Mouse (Mus musculus): ENCODE measurements around the gene Sptan1. TPM values are rescaled to one million over a fixed set of nuclear protein-coding genes. Genes with fewer than 3 reads are reported as not detected.

The Sptan1 gene
- polyA plus RNA-seq, 2 experiments = 14.5 to 21.1 TPM

DNA sequence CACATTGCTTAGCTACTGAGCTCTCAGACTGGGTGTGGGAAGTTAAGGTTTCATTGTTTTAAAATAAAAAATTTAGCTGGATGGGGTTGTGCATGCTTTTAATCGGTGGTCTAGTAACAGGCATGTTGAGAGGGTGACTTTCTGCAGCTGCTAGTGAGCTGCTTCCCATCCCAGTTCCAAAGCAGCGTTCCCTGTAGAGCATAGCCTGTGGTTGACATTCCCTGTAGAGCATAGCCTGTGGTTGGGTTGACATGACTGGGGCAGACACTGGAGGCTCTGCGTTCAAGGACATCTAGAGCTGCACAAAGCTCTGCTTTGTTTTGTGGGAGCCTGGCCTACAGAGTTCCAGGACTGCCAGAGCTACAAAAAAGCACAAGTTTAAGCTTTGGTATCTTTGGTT lies 107.9 kb downstream of the Sptan1 start:
- H3K4me3 ChIP-seq (ENCODE audit: insufficient read depth in 1 of 2, low read depth in 2 of 2, low read length in 2 of 2) = no peak overlapping the region
- TF ChIP-seq EP300 (IDR thresholded peaks at IDR 0.05; ENCODE audit: low read depth) (no peak), CTCF (IDR thresholded peaks at IDR 0.05; ENCODE audit: low read depth) (no peak)
- H3K4me2 ChIP-seq (ENCODE audit: low read depth) = no peak overlapping the region
- H3K4me1 ChIP-seq (replicated peaks; ENCODE audit: control insufficient read depth in 2 of 2, insufficient read depth in 2 of 2, low read length in 1 of 2) = peaks cover 1 to 3% of the 10 kb centered on the region in 2 experiments; a peak in 2 of 4 replicates
- H3K27me3 ChIP-seq (ENCODE audit: control insufficient read depth, insufficient read depth, low read length) = no peaks in the 10 kb centered on the region
- H3K9me3 ChIP-seq (ENCODE audit: control insufficient read depth, low read length) = no peaks in the 10 kb centered on the region
- H3K9ac ChIP-seq (replicated peaks) = no peak overlapping the region
- 71% methylated on average over 3 of the region's 3 CpGs for WGBS (ENCODE audit: insufficient replicate concordance)
- no peak overlapping the region for H3K27ac ChIP-seq
- no peak for DNase-seq (ENCODE audit: low read depth in 3 of 3, low spot score in 3 of 3)
- H3K36me3 ChIP-seq (replicated peaks; ENCODE audit: control insufficient read depth, insufficient read depth, low read depth) = peaks cover 27% of the 10 kb centered on the region
- no peak for ATAC-seq (ENCODE audit: insufficient read depth)

DNA sequence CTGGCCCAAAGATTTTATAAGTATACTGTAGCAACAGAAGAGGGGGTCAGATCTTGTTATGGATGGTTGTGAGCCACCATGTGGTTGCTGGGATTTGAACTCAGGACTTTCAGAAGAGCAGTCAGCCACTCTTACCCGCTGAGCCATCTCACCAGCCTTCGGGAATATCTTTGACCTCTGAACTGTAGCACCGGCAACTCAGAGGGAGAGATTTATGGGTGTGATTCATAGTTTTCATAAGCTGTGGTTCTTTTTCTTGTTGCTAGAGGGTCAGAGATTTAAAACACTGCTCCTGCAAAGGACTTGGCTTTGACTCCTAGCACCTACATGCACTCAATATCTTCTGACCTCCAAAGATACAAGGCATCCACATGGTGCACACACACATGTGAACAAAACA lies 110.3 kb downstream of the Sptan1 start:
- Histone ChIP-seq H3K9ac (replicated peaks) (no peak overlapping the region), H3K36me3 (replicated peaks; ENCODE audit: control insufficient read depth, insufficient read depth, low read depth) (peaks cover 4% of the 10 kb centered on the region), H3K27ac (no peak overlapping the region), H3K9me3 (ENCODE audit: control insufficient read depth, low read length) (no peaks in the 10 kb centered on the region), H3K4me2 (ENCODE audit: low read depth) (no peak overlapping the region), H3K4me3 (ENCODE audit: insufficient read depth in 1 of 2, low read depth in 2 of 2, low read length in 2 of 2) (no peak overlapping the region), H3K27me3 (ENCODE audit: control insufficient read depth, insufficient read depth, low read length) (no peaks in the 10 kb centered on the region), H3K4me1 (replicated peaks; ENCODE audit: control insufficient read depth in 2 of 2, insufficient read depth in 2 of 2, low read length in 1 of 2) (peaks cover 4 to 6% of the 10 kb centered on the region in 2 experiments; a peak in 2 of 4 replicates)
- WGBS (ENCODE audit: insufficient replicate concordance) = 66% methylated on average over 3 of the region's 3 CpGs
- no peak for ATAC-seq (ENCODE audit: insufficient read depth)
- TF ChIP-seq CTCF (IDR thresholded peaks at IDR 0.05; ENCODE audit: low read depth) = no peak
- no peak for TF ChIP-seq EP300 (IDR thresholded peaks at IDR 0.05; ENCODE audit: low read depth)
- DNase-seq (ENCODE audit: low read depth in 3 of 3, low spot score in 3 of 3) = no peak

DNA sequence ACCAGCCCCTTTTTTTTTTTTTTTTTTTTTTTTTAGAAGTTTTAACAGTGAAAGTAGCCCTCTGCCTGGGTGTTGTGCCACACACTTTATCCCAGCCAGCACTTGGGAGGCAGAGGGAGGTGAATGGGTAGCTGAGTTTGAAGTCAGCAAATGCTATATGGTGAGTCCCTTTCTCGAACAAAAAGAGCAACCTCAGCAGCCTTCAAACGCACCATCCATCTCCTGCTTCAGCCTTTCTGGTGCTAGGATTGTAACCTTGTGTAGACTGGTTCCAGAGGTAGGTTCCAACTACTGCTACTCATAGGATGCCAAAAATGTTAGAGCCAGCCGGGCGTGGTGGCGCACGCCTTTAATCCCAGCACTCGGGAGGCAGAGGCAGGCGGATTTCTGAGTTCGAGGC lies 111.1 kb downstream of the Sptan1 start:
- Histone ChIP-seq H3K27ac (no peak overlapping the region), H3K4me3 (ENCODE audit: insufficient read depth in 1 of 2, low read depth in 2 of 2, low read length in 2 of 2) (no peak overlapping the region), H3K9ac (replicated peaks) (no peak overlapping the region), H3K4me1 (replicated peaks; ENCODE audit: control insufficient read depth in 2 of 2, insufficient read depth in 2 of 2, low read length in 1 of 2) (peaks cover 4 to 6% of the 10 kb centered on the region in 2 experiments; a peak in 2 of 4 replicates), H3K4me2 (ENCODE audit: low read depth) (no peak overlapping the region), H3K27me3 (ENCODE audit: control insufficient read depth, insufficient read depth, low read length) (no peaks in the 10 kb centered on the region), H3K36me3 (replicated peaks; ENCODE audit: control insufficient read depth, insufficient read depth, low read depth) (peaks cover 3% of the 10 kb centered on the region), H3K9me3 (ENCODE audit: control insufficient read depth, low read length) (no peaks in the 10 kb centered on the region)
- DNase-seq (ENCODE audit: low read depth in 3 of 3, low spot score in 3 of 3) (no peak), ATAC-seq (ENCODE audit: insufficient read depth) (no peak)
- TF ChIP-seq EP300 (IDR thresholded peaks at IDR 0.05; ENCODE audit: low read depth) (no peak), CTCF (IDR thresholded peaks at IDR 0.05; ENCODE audit: low read depth) (no peak)
- WGBS (ENCODE audit: insufficient replicate concordance) = 79% methylated on average over 7 of the region's 9 CpGs

DNA sequence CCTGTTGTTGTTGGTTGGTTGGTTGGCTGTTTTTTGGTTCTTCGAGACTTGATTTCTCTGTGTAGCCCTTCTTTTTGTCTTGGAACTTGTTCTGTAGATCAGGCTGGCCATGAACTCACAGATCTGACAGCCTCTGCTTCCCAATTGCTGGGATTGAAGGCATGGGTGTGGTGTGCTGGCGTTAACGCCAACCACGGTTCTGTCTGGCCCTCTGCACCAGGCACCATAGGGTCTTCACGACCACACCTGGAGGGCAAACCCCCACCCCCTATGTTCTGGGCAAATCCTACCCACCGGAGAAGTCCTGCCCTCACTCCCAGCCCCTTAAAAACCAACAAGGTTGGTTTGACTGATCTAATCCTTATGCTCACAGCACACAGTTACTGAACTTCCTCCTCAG lies 111.6 kb downstream of the Sptan1 start:
- peak overlapping the region in 1 of 2 experiments; percentile 62; a peak in 1 of 4 replicates for H3K4me3 ChIP-seq (ENCODE audit: insufficient read depth in 1 of 2, low read depth in 2 of 2, low read length in 2 of 2)
- no peak for DNase-seq (ENCODE audit: low read depth in 3 of 3, low spot score in 3 of 3)
- no peaks in the 10 kb centered on the region for H3K27me3 ChIP-seq (ENCODE audit: control insufficient read depth, insufficient read depth, low read length)
- 36% methylated on average over 6 of the region's 6 CpGs for WGBS (ENCODE audit: insufficient replicate concordance)
- peak; percentile 9; the same call in 1 of the 2 replicates for ATAC-seq (ENCODE audit: insufficient read depth)
- no peaks in the 10 kb centered on the region for H3K9me3 ChIP-seq (ENCODE audit: control insufficient read depth, low read length)
- TF ChIP-seq CTCF (IDR thresholded peaks at IDR 0.05; ENCODE audit: low read depth) = no peak
- TF ChIP-seq EP300 (IDR thresholded peaks at IDR 0.05; ENCODE audit: low read depth) = no peak
- H3K4me2 ChIP-seq (ENCODE audit: low read depth) = peak overlapping the region; percentile 100
- H3K4me1 ChIP-seq (replicated peaks; ENCODE audit: control insufficient read depth in 2 of 2, insufficient read depth in 2 of 2, low read length in 1 of 2) = peaks cover 4 to 6% of the 10 kb centered on the region in 2 experiments; a peak in 2 of 4 replicates
- H3K9ac ChIP-seq (replicated peaks) = no peak overlapping the region
- peaks cover 3% of the 10 kb centered on the region for H3K36me3 ChIP-seq (replicated peaks; ENCODE audit: control insufficient read depth, insufficient read depth, low read depth)
- H3K27ac ChIP-seq = no peak overlapping the region

DNA sequence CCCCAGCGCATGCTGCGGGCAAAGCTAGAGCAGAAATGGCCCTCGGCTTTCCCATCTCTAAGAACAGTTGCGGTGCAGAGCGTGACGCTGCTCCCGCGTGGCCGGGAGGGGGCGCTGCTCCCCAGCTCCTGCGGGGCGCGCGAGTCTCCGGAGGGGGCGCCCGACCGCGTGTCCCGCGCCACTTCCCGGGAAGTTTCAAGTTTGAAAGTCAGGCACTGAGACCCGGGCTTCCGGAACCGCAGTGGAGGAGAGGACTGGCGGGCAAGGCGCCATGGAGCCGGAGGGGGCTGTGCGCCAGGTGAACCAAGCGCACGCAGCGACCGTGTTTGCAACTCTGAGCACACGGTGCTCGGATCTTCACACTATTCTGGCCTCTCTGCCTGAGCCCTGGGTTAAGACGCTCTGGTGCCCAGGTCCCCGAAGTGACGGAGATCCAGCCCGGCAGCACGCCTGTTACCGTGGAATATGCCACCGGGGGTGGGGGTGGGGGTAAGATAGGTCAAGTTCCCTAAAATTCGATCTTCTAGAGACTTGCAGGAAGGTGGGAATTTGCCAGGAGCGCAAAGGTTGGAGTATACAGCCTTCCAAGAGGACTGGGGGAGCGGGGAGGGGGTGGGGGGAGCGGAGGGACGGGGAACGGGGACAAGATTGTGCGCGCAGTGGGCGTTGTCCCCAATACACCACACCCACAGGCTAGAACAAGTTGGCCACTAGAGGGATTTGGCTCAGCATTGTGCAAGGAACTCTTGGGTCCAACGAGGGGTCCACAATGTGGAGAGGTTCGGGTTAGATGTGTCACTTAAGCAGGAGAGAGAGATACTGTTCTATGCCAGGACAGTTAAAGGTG lies 112.4 kb downstream of the Sptan1 start, which contains the start of gene Pkn3:
Pkn3 (plus strand) TSS at position 183 of the 847 bp plus-strand sequence.
- H3K27ac ChIP-seq = peak within 1 kb of the TSS; percentile 62
- 1% methylated on average over 53 of the region's 53 CpGs for WGBS (ENCODE audit: insufficient replicate concordance)
- TF ChIP-seq EP300 (IDR thresholded peaks at IDR 0.05; ENCODE audit: low read depth) (no peak), CTCF (IDR thresholded peaks at IDR 0.05; ENCODE audit: low read depth) (peak; percentile 95)
- DNase-seq (ENCODE audit: low read depth in 3 of 3, low spot score in 3 of 3) (peak in 2 of 3 experiments; percentile 59 to 66), ATAC-seq (ENCODE audit: insufficient read depth) (peak; percentile 71)
- H3K9me3 ChIP-seq (ENCODE audit: control insufficient read depth, low read length) = no peaks in the 10 kb centered on the region
- H3K36me3 ChIP-seq (replicated peaks; ENCODE audit: control insufficient read depth, insufficient read depth, low read depth) = no peaks in the 10 kb centered on the region
- peaks cover 4 to 6% of the 10 kb centered on the region in 2 experiments; a peak in 2 of 4 replicates for H3K4me1 ChIP-seq (replicated peaks; ENCODE audit: control insufficient read depth in 2 of 2, insufficient read depth in 2 of 2, low read length in 1 of 2)
- peak within 1 kb of the TSS; percentile 50 for H3K9ac ChIP-seq (replicated peaks)
- H3K4me3 ChIP-seq (ENCODE audit: insufficient read depth in 1 of 2, low read depth in 2 of 2, low read length in 2 of 2) = peak within 1 kb of the TSS; percentile 58 to 62
- H3K27me3 ChIP-seq (ENCODE audit: control insufficient read depth, insufficient read depth, low read length) = no peaks in the 10 kb centered on the region
- H3K4me2 ChIP-seq (ENCODE audit: low read depth) = peak within 1 kb of the TSS; percentile 100
